Mouse (Mus musculus): ENCODE measurements around the gene Vapb.

Vapb gene

GRCm38 (mm10) chr2:173789945-173790804 is 52.9 kb downstream of the Vapb start:
- no peak overlapping the region for H3K4me3 ChIP-seq (replicated peaks; ENCODE audit: low read length)
- no peaks in the 10 kb centered on the region for H3K9me3 ChIP-seq (ENCODE audit: low read length)
- no peaks in the 10 kb centered on the region for H3K27me3 ChIP-seq (ENCODE audit: insufficient read depth, low read length)

GRCm38 (mm10) chr2:173791904-173792757 is 54.8 kb downstream of the Vapb start:
- H3K9me3 ChIP-seq (ENCODE audit: low read length): no peaks in the 10 kb centered on the region
- peaks cover 7% of the 10 kb centered on the region for H3K4me1 ChIP-seq (replicated peaks; ENCODE audit: low read depth, low read length)
- TF ChIP-seq NANOG (IDR thresholded peaks at IDR 0.05; ENCODE audit: borderline replicate concordance, low read length) (no peak), CTCF (conservative IDR thresholded peaks at IDR 0.05; ENCODE audit: low read length) (no peak), POU5F1 (IDR thresholded peaks at IDR 0.05; ENCODE audit: borderline replicate concordance, low read length) (no peak)
- no peaks in the 10 kb centered on the region for H3K27me3 ChIP-seq (ENCODE audit: insufficient read depth, low read length)
- no peak overlapping the region for H3K4me3 ChIP-seq (replicated peaks; ENCODE audit: low read length)
- no peaks in the 10 kb centered on the region for H3K36me3 ChIP-seq (ENCODE audit: insufficient read depth, low read length)

More at GRCm38 (mm10) chr2:173789945-173790804, 52.9 kb downstream of the Vapb start:
- Histone ChIP-seq H3K36me3 (ENCODE audit: insufficient read depth, low read length) (no peaks in the 10 kb centered on the region), H3K4me1 (replicated peaks; ENCODE audit: low read depth, low read length) (peaks cover 7% of the 10 kb centered on the region)
- TF ChIP-seq CTCF (conservative IDR thresholded peaks at IDR 0.05; ENCODE audit: low read length) (no peak), POU5F1 (IDR thresholded peaks at IDR 0.05; ENCODE audit: borderline replicate concordance, low read length) (no peak), NANOG (IDR thresholded peaks at IDR 0.05; ENCODE audit: borderline replicate concordance, low read length) (no peak)

DNA sequence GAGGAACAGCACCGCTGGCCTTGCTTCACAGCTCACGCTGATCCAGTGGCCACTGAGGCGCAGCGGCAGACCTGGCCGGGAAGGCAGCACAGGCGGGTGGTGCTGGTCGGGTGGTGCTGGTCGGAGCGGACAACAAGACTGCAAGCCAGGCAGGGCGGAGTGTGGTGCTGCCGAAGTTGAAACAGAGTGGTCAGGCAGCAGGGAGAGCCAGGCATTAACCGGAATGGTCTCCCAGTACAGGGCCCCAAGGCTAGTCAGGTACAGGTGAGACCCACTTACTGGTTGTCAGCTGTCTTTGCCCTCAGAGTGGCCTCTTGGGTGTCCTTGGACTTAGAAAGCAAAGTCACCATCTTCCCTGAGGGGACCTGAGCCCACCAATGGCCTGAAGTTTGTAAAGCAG is 56.7 kb downstream of the Vapb start:
- H3K4me3 ChIP-seq (replicated peaks; ENCODE audit: low read length): no peak overlapping the region
- no peaks in the 10 kb centered on the region for H3K9me3 ChIP-seq (ENCODE audit: low read length)
- no peak for TF ChIP-seq CTCF (conservative IDR thresholded peaks at IDR 0.05; ENCODE audit: low read length)
- no peak for TF ChIP-seq POU5F1 (IDR thresholded peaks at IDR 0.05; ENCODE audit: borderline replicate concordance, low read length)
- no peak for TF ChIP-seq NANOG (IDR thresholded peaks at IDR 0.05; ENCODE audit: borderline replicate concordance, low read length)
- H3K27me3 ChIP-seq (ENCODE audit: insufficient read depth, low read length): no peaks in the 10 kb centered on the region; the same call in 1 of the 2 replicates
- H3K4me1 ChIP-seq (replicated peaks; ENCODE audit: low read depth, low read length): peaks cover 7% of the 10 kb centered on the region
- no peaks in the 10 kb centered on the region for H3K36me3 ChIP-seq (ENCODE audit: insufficient read depth, low read length)

DNA sequence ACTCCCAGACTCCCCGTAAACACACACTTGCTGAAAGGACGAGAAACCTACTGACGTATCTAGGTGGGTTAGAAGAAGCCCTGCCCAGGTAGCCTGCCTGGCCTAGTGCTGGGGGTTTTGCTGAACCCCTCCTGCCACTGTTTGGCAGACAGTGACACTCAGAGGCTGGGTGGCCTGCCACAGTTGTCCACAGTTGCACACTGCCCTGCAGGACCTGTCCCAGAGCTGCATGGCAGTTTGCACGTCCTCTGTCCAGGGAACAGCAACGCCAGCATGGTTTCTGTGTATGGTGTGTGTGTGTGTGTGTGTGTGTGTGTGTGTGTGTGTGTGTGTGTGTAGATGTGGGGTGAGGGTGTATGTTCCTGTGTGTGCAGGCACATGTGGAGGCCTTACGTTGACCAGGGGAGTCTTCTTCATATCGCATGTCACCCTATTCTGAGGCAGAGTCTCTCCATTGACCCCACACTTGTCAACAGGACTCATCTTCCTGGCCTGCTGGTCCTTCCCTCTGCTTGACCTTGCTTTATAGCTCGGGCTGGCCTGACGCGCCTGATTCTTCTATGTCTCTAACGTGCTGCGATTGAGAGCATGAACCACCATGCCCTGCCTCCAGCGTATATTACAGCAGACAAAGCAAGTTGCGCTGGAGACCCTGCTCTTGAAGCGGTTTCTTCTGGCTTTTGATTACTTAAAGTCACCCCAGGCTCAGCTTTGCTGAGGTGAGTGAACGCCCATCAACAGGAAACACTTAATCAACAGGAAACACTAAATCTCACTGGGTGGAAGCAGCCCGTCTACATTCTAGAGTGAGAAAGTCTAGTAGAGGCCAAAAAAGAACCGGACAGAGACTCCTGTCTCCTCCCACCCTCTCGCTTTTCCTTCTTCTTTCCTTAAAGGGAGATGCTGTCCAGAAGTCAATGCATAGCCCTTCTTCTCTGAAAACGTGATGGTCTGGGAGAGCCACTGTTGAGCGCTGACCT is 57.5 kb downstream of the Vapb start:
- TF ChIP-seq NANOG (IDR thresholded peaks at IDR 0.05; ENCODE audit: borderline replicate concordance, low read length) (no peak), POU5F1 (IDR thresholded peaks at IDR 0.05; ENCODE audit: borderline replicate concordance, low read length) (no peak), CTCF (conservative IDR thresholded peaks at IDR 0.05; ENCODE audit: low read length) (no peak)
- peaks cover 3% of the 10 kb centered on the region for H3K4me1 ChIP-seq (replicated peaks; ENCODE audit: low read depth, low read length)

GRCm38 (mm10) chr2:173795801-173796673 is 58.7 kb downstream of the Vapb start:
- Histone ChIP-seq H3K36me3 (ENCODE audit: insufficient read depth, low read length) (no peaks in the 10 kb centered on the region), H3K4me3 (replicated peaks; ENCODE audit: low read length) (no peak overlapping the region), H3K4me1 (replicated peaks; ENCODE audit: low read depth, low read length) (no peaks in the 10 kb centered on the region), H3K27me3 (ENCODE audit: insufficient read depth, low read length) (no peaks in the 10 kb centered on the region; the same call in 1 of the 2 replicates), H3K9me3 (ENCODE audit: low read length) (no peaks in the 10 kb centered on the region)
- TF ChIP-seq CTCF (conservative IDR thresholded peaks at IDR 0.05; ENCODE audit: low read length) (no peak), NANOG (IDR thresholded peaks at IDR 0.05; ENCODE audit: borderline replicate concordance, low read length) (no peak), POU5F1 (IDR thresholded peaks at IDR 0.05; ENCODE audit: borderline replicate concordance, low read length) (no peak)

More for the DNA sequence above, 57.5 kb downstream of the Vapb start:
- Histone ChIP-seq H3K36me3 (ENCODE audit: insufficient read depth, low read length) (no peaks in the 10 kb centered on the region), H3K4me3 (replicated peaks; ENCODE audit: low read length) (no peak overlapping the region), H3K9me3 (ENCODE audit: low read length) (no peaks in the 10 kb centered on the region), H3K27me3 (ENCODE audit: insufficient read depth, low read length) (no peaks in the 10 kb centered on the region; the same call in 1 of the 2 replicates)

GRCm38 (mm10) chr2:173796674-173796963 is 59.3 kb downstream of the Vapb start:
- no peak for TF ChIP-seq NANOG (IDR thresholded peaks at IDR 0.05; ENCODE audit: borderline replicate concordance, low read length)
- no peak for TF ChIP-seq CTCF (conservative IDR thresholded peaks at IDR 0.05; ENCODE audit: low read length)
- TF ChIP-seq POU5F1 (IDR thresholded peaks at IDR 0.05; ENCODE audit: borderline replicate concordance, low read length): no peak
- no peaks in the 10 kb centered on the region for H3K36me3 ChIP-seq (ENCODE audit: insufficient read depth, low read length)
- no peak overlapping the region for H3K4me3 ChIP-seq (replicated peaks; ENCODE audit: low read length)
- no peaks in the 10 kb centered on the region; the same call in 1 of the 2 replicates for H3K27me3 ChIP-seq (ENCODE audit: insufficient read depth, low read length)
- no peaks in the 10 kb centered on the region for H3K4me1 ChIP-seq (replicated peaks; ENCODE audit: low read depth, low read length)
- H3K9me3 ChIP-seq (ENCODE audit: low read length): no peaks in the 10 kb centered on the region

DNA sequence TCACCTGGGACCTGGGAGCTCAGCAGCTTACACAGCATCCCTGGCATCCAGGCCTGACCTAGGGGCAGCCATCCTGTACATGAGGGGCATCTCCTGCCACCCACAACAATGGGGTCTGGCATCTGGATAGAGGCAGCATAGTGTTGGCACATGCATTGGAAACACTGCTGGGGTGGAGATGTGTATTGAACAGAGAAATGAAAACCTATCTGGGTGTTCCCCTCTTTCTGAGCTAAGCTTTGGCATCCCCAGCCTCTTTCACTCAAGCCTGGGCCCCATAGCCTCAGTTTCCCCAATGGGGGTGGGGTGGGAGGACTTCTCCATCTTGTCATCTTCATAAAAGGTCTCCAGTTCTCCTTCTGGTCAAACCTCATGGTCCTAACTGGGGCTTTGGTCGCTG is 62.2 kb downstream of the Vapb start:
- TF ChIP-seq NANOG (IDR thresholded peaks at IDR 0.05; ENCODE audit: borderline replicate concordance, low read length): no peak
- TF ChIP-seq POU5F1 (IDR thresholded peaks at IDR 0.05; ENCODE audit: borderline replicate concordance, low read length): no peak
- no peak for TF ChIP-seq CTCF (conservative IDR thresholded peaks at IDR 0.05; ENCODE audit: low read length)
- H3K36me3 ChIP-seq (ENCODE audit: insufficient read depth, low read length): no peaks in the 10 kb centered on the region
- H3K27me3 ChIP-seq (ENCODE audit: insufficient read depth, low read length): no peaks in the 10 kb centered on the region; the same call in 1 of the 2 replicates
- no peaks in the 10 kb centered on the region for H3K4me1 ChIP-seq (replicated peaks; ENCODE audit: low read depth, low read length)
- no peak overlapping the region for H3K4me3 ChIP-seq (replicated peaks; ENCODE audit: low read length)
- H3K9me3 ChIP-seq (ENCODE audit: low read length): no peaks in the 10 kb centered on the region

Measured in E14TG2a.4 (cell line).